Mouse (Mus musculus) stomach, postnatal 0 days (tissue): ENCODE measurements around the gene Gm45785. TPM values are rescaled to one million over a fixed set of nuclear protein-coding genes. Genes with fewer than 3 reads are reported as not detected.
A peak's percentile ranks its signal among the peaks of the same experiment; 100 is the strongest.
"Not testable (repeated sequence)": the region's sequence is repeated elsewhere in the genome, so short reads cannot be mapped to it uniquely, and the experiment has no call there.

Experiments
- ATAC-seq: fragments of 200-750 bp; cut with Nextera tagmentation; 2 replicates; pipeline ENCODE4 v1.8.0; 2017; ENCODE audit not compliant: low FRiP score, low TSS enrichment
- DNase-seq: peaks from one replicate; pipeline ENCODE4 v3.0.0-alpha.2; 2016; ENCODE audit warnings: low spot score
- H3K27ac ChIP-seq: fragments of 300-500 bp; sonication (generic); replicated peaks from 2 replicates; pipeline ENCODE4 v1.5.1; 2014; ENCODE audit warnings: mild to moderate bottlenecking, control low read depth
- H3K27me3 ChIP-seq: fragments of 300-500 bp; sonication (generic); 2 replicates; pipeline ENCODE4 v1.6.1; 2014; ENCODE audit warnings: low read length; ENCODE audit not compliant: control insufficient read depth, insufficient read depth
- H3K36me3 ChIP-seq: fragments of 300-500 bp; sonication (generic); 2 replicates; pipeline ENCODE4 v1.6.1; 2014; ENCODE audit warnings: low read length, mixed read lengths; ENCODE audit not compliant: control insufficient read depth, insufficient read depth
- H3K4me1 ChIP-seq: fragments of 300-500 bp; sonication (generic); replicated peaks from 2 replicates; pipeline ENCODE4 v1.6.1; 2014; ENCODE audit warnings: antibody characterized with exemption; ENCODE audit not compliant: control insufficient read depth, insufficient read depth
- H3K4me2 ChIP-seq: fragments of 300-500 bp; sonication (generic); replicated peaks from 2 replicates; pipeline ENCODE4 v1.6.1; 2014; ENCODE audit warnings: low read depth, mild to moderate bottlenecking, control low read depth, moderate library complexity
- H3K4me3 ChIP-seq: fragments of 300-500 bp; sonication (generic); 2 replicates; pipeline ENCODE4 v1.5.1; 2014; ENCODE audit warnings: low read depth, low read length, control low read depth
- H3K9ac ChIP-seq: fragments of 300-500 bp; sonication (generic); 2 replicates; pipeline ENCODE4 v1.6.1; 2014; ENCODE audit warnings: mild to moderate bottlenecking, low read length, control low read depth, mixed read lengths
- H3K9me3 ChIP-seq: fragments of 300-500 bp; sonication (generic); 2 replicates; pipeline ENCODE4 v1.6.1; 2016; ENCODE audit warnings: low read length; ENCODE audit not compliant: control insufficient read depth
- CTCF ChIP-seq: IDR thresholded peaks from 2 replicates; pipeline ENCODE4 v1.5.1; 2016; ENCODE audit warnings: antibody characterized with exemption, low read depth, mild to moderate bottlenecking, moderate library complexity
- EP300 ChIP-seq: optimal IDR thresholded peaks from 2 replicates; pipeline ENCODE3; 2016; ENCODE audit warnings: antibody characterized with exemption
- WGBS: fragments of 180-500 bp; shearing (Covaris S2); extraction: QIAGEN DNeasy Blood & Tissue Kit; methylation state at CpG from one replicate; pipeline ENCODE4 v1.1.7; 2014; 5-methylcytosine and 5-hydroxymethylcytosine counted together
- polyA plus RNA-seq: library from polyadenylated mRNA; unstranded; fragments of >200 nt; fragmentation: Nextera tagmentation; extraction: Ambion mirVana; gene quantifications from 2 replicates; pipeline ENCODE4 v1.2.1, GENCODE M21; 2015

The Gm45785 gene
- polyA plus RNA-seq, 1 experiment from 2014 or later = not detected

GRCm38 (mm10) chr7:140899121-140899520 lies 43.0 kb upstream of the Gm45785 start:
- no peak overlapping the region for H3K4me3 ChIP-seq
- H3K9me3 ChIP-seq = no peaks in the 10 kb centered on the region
- DNase-seq (no peak), ATAC-seq (no peak)
- no peaks in the 10 kb centered on the region for H3K4me1 ChIP-seq
- no peak overlapping the region for H3K27ac ChIP-seq
- peaks cover 14% of the 10 kb centered on the region for H3K36me3 ChIP-seq
- 66% methylated on average over 3 of the region's 3 CpGs for WGBS
- no peak overlapping the region for H3K4me2 ChIP-seq
- TF ChIP-seq EP300 (no peak), CTCF (no peak)
- H3K27me3 ChIP-seq = no peaks in the 10 kb centered on the region
- peak overlapping the region; percentile 35; the same call in 1 of the 2 replicates for H3K9ac ChIP-seq

- no peak overlapping the region for H3K27ac ChIP-seq
- H3K9ac ChIP-seq = no peak overlapping the region
- no peak overlapping the region for H3K4me2 ChIP-seq
- DNase-seq (no peak), ATAC-seq (no peak)
- no peaks in the 10 kb centered on the region for H3K4me1 ChIP-seq
- TF ChIP-seq CTCF = no peak
- no peak for TF ChIP-seq EP300
- no peaks in the 10 kb centered on the region for H3K9me3 ChIP-seq
- peaks cover 19% of the 10 kb centered on the region for H3K36me3 ChIP-seq
- 86% methylated on average over 7 of the region's 7 CpGs for WGBS
- no peak overlapping the region for H3K4me3 ChIP-seq
- no peaks in the 10 kb centered on the region for H3K27me3 ChIP-seq
Measured at GRCm38 (mm10) chr7:140897863-140898262, 41.7 kb upstream of the Gm45785 start.

GRCm38 (mm10) chr7:140894611-140895010 lies 38.5 kb upstream of the Gm45785 start:
- Histone ChIP-seq H3K27ac (no peak overlapping the region), H3K9me3 (no peaks in the 10 kb centered on the region), H3K4me3 (no peak overlapping the region), H3K4me1 (no peaks in the 10 kb centered on the region), H3K36me3 (peaks cover 29% of the 10 kb centered on the region), H3K9ac (no peak overlapping the region), H3K4me2 (no peak overlapping the region), H3K27me3 (no peaks in the 10 kb centered on the region)
- WGBS = 89% methylated on average over 3 of the region's 3 CpGs
- ATAC-seq (no peak), DNase-seq (no peak)
- TF ChIP-seq EP300 (no peak), CTCF (no peak)

- H3K4me2 ChIP-seq = no peak overlapping the region
- H3K9ac ChIP-seq = no peak overlapping the region
- H3K27me3 ChIP-seq = no peaks in the 10 kb centered on the region
- no peak for ATAC-seq
- H3K4me1 ChIP-seq = no peaks in the 10 kb centered on the region
- TF ChIP-seq EP300 (no peak), CTCF (no peak)
- no peak overlapping the region for H3K27ac ChIP-seq
- H3K36me3 ChIP-seq = peaks cover 30% of the 10 kb centered on the region
- H3K4me3 ChIP-seq = no peak overlapping the region
- H3K9me3 ChIP-seq = no peaks in the 10 kb centered on the region
- DNase-seq = no peak
- 93% methylated on average over 7 of the region's 7 CpGs for WGBS
Measured at GRCm38 (mm10) chr7:140894031-140894430, 37.9 kb upstream of the Gm45785 start.

GRCm38 (mm10) chr7:140890636-140891035 lies 34.5 kb upstream of the Gm45785 start:
- H3K9ac ChIP-seq, DNase-seq, H3K9me3 ChIP-seq, H3K27ac ChIP-seq, H3K4me2 ChIP-seq, H3K27me3 ChIP-seq, H3K4me3 ChIP-seq, ATAC-seq, H3K4me1 ChIP-seq: not testable (repeated sequence)
- peaks cover 25% of the 10 kb centered on the region for H3K36me3 ChIP-seq
- 96% methylated on average over 16 of the region's 16 CpGs for WGBS

GRCm38 (mm10) chr7:140882469-140882803 lies 26.3 kb upstream of the Gm45785 start:
- no peaks in the 10 kb centered on the region for H3K4me1 ChIP-seq
- peak overlapping the region; percentile 71 for H3K4me3 ChIP-seq
- peak overlapping the region; percentile 72 for H3K9ac ChIP-seq
- H3K36me3 ChIP-seq = peaks cover 3% of the 10 kb centered on the region; the same call in 1 of the 2 replicates
- H3K27me3 ChIP-seq = no peaks in the 10 kb centered on the region
- H3K4me2 ChIP-seq = peak overlapping the region; percentile 80
- H3K27ac ChIP-seq = peak overlapping the region; percentile 88
- ATAC-seq (no peak; the same call in 1 of the 2 replicates), DNase-seq (no peak)
- 0% methylated on average over 12 of the region's 12 CpGs for WGBS
- no peaks in the 10 kb centered on the region for H3K9me3 ChIP-seq
- TF ChIP-seq EP300 (no peak), CTCF (no peak)
